Mouse (Mus musculus) gastrocnemius, postnatal 10 days (tissue): ENCODE measurements around the gene Lysmd4. TPM values are rescaled to one million over a fixed set of nuclear protein-coding genes. Genes with fewer than 3 reads are reported as not detected.

Source experiments
- DNase-seq: peaks from one replicate; pipeline ENCODE4 v3.0.0; 2021; ENCODE audit warnings: mixed read lengths
- total RNA-seq, 2 experiments: library from RNA; stranded (reverse); gene quantifications; 2 replicates each; pipeline ENCODE4 v1.2.3; 2021

The Lysmd4 gene
- total RNA-seq, 2 experiments from 2014 or later: 12.3 to 14.5 TPM

GRCm38 (mm10) chr7:67342067-67342625, 119.8 kb downstream of the Lysmd4 start:
- DNase-seq: no peak

- DNase-seq: no peak
These were observed 122.1 kb downstream of the Lysmd4 start for GRCm38 (mm10) chr7:67344443-67344842.

GRCm38 (mm10) chr7:67352989-67353388, 130.6 kb downstream of the Lysmd4 start:
- DNase-seq: no peak

GRCm38 (mm10) chr7:67353667-67354066, 131.3 kb downstream of the Lysmd4 start:
- no peak for DNase-seq

- DNase-seq: no peak
These were observed 133.5 kb downstream of the Lysmd4 start for GRCm38 (mm10) chr7:67355870-67356269.

Other genes with a start within 250 kb of the Lysmd4 start
- gene Mef2a, start 150.3 kb downstream of the Lysmd4 start, total RNA-seq: 100 to 1,000 TPM in 1 of 2 experiments, 10 to 100 TPM in 1; 94.8 to 104 TPM